Mouse (Mus musculus) liver, embryonic 14.5 days (tissue): ENCODE results near the gene Gm13275. TPM values are rescaled to one million over a fixed set of nuclear protein-coding genes. Genes with fewer than 3 reads are reported as not detected.
"Not testable (repeated sequence)": the region's sequence is repeated elsewhere in the genome, so short reads cannot be mapped to it uniquely, and the experiment has no call there.

ENCODE experiments used
- ATAC-seq: fragments of 200-750 bp; cut with Nextera tagmentation; 2 replicates; pipeline ENCODE4 v1.8.0; 2017; ENCODE audit warnings: moderate number of reproducible peaks, mild to moderate bottlenecking, moderate library complexity; ENCODE audit not compliant: insufficient read depth
- DNase-seq, 3 experiments: peaks; one replicate each; pipeline ENCODE4 v3.0.0-alpha.2; 2012 to 2013; ENCODE audit warnings: low read depth in 3 of 3, low spot score in 3 of 3
- H3K27ac ChIP-seq: fragments of 300-500 bp; sonication (generic); 2 replicates; pipeline ENCODE4 v1.5.1; 2014; ENCODE audit warnings: moderate library complexity, mild to moderate bottlenecking, control low read depth, inconsistent platforms
- H3K27me3 ChIP-seq: fragments of 300-500 bp; sonication (generic); 2 replicates; pipeline ENCODE4 v1.6.1; 2014; ENCODE audit warnings: mild to moderate bottlenecking, low read length, moderate library complexity; ENCODE audit not compliant: control insufficient read depth, insufficient read depth
- H3K36me3 ChIP-seq: fragments of 300-500 bp; sonication (generic); replicated peaks from 2 replicates; pipeline ENCODE4 v1.6.1; 2014; ENCODE audit warnings: low read depth; ENCODE audit not compliant: control insufficient read depth, insufficient read depth
- H3K4me1 ChIP-seq, 2 experiments: fragments of 200-500 bp in 1 of 2; fragments of 300-500 bp in 1 of 2; sonication (generic) in 1 of 2; replicated peaks; 2 replicates each; pipeline ENCODE4 v1.6.1; 2012 to 2014; ENCODE audit warnings: antibody characterized with exemption in 1 of 2, inconsistent platforms in 1 of 2, low read length in 1 of 2; ENCODE audit not compliant: control insufficient read depth in 2 of 2, insufficient read depth in 2 of 2
- H3K4me2 ChIP-seq: fragments of 300-500 bp; sonication (generic); 2 replicates; pipeline ENCODE4 v1.6.1; 2014; ENCODE audit warnings: low read depth, mild to moderate bottlenecking, control low read depth, moderate library complexity
- H3K4me3 ChIP-seq, 2 experiments: fragments of 200-500 bp in 1 of 2; fragments of 300-500 bp in 1 of 2; sonication (generic) in 1 of 2; 2 replicates each; pipeline ENCODE4 v1.5.1; 2012 to 2014; ENCODE audit warnings: low read depth in 2 of 2, low read length in 2 of 2, mild to moderate bottlenecking in 2 of 2, control low read depth in 1 of 2, inconsistent platforms in 1 of 2, moderate library complexity in 1 of 2; ENCODE audit not compliant: insufficient read depth in 1 of 2
- H3K9ac ChIP-seq: fragments of 300-500 bp; sonication (generic); replicated peaks from 2 replicates; pipeline ENCODE4 v1.6.1; 2014; ENCODE audit warnings: mild to moderate bottlenecking, control low read depth, moderate library complexity
- H3K9me3 ChIP-seq: fragments of 300-500 bp; sonication (generic); 2 replicates; pipeline ENCODE4 v1.6.1; 2016; ENCODE audit warnings: low read length, mixed read lengths; ENCODE audit not compliant: control insufficient read depth
- CTCF ChIP-seq: IDR thresholded peaks from 2 replicates; pipeline ENCODE4 v1.5.1; 2016; ENCODE audit warnings: antibody characterized with exemption, low read depth, control low read depth
- EP300 ChIP-seq: IDR thresholded peaks from 2 replicates; pipeline ENCODE4 v1.6.1; 2016; ENCODE audit warnings: antibody characterized with exemption, low read depth
- WGBS: fragments of 180-500 bp; shearing (Covaris S2); extraction: QIAGEN DNeasy Blood & Tissue Kit; methylation state at CpG from one replicate; pipeline ENCODE4 v1.1.7; 2014; ENCODE audit not compliant: insufficient replicate concordance; 5-methylcytosine and 5-hydroxymethylcytosine counted together
- polyA plus RNA-seq, 2 experiments: library from polyadenylated mRNA; depleted of rRNA in 1 of 2; stranded (reverse) in 1 of 2; unstranded in 1 of 2; fragments of >200 nt; fragmentation: Nextera tagmentation in 1 of 2; extraction: Ambion mirVana in 1 of 2; gene quantifications; 2 replicates each; pipeline versions ENCODE4 v1.2.1 to v1.2.3; 2012 to 2014

The Gm13275 gene
- not detected in 2 replicates for polyA plus RNA-seq (2012; rRNA removed)
- polyA plus RNA-seq (2014; fragmentation: Nextera tagmentation; extraction: Ambion mirVana): not detected in 2 replicates

GRCm38 (mm10) chr4:88793936-88794675 is at the start of gene Gm13275:
TSS of gene Gm13275 (plus strand) at chr4:88794487.
- not testable (repeated sequence) for ATAC-seq, H3K9ac ChIP-seq, H3K4me2 ChIP-seq, H3K27ac ChIP-seq, H3K36me3 ChIP-seq, H3K4me3 ChIP-seq, H3K9me3 ChIP-seq, DNase-seq, H3K27me3 ChIP-seq, H3K4me1 ChIP-seq
- TF ChIP-seq CTCF: peak; percentile 43
- 0% methylated on average over 9 of the region's 52 CpGs for WGBS

GRCm38 (mm10) chr4:88749926-88750325 is 44.4 kb upstream of the Gm13275 start:
- no peak for TF ChIP-seq EP300
- TF ChIP-seq CTCF: no peak
- no peaks in the 10 kb centered on the region for H3K9me3 ChIP-seq
- H3K36me3 ChIP-seq: no peaks in the 10 kb centered on the region
- ATAC-seq (no peak), DNase-seq (no peak)
- no peak overlapping the region for H3K9ac ChIP-seq
- no peaks in the 10 kb centered on the region for H3K27me3 ChIP-seq
- no peaks in the 10 kb centered on the region for H3K4me1 ChIP-seq
- WGBS: 52% methylated on average over 6 of the region's 6 CpGs
- no peak overlapping the region for H3K4me3 ChIP-seq
- no peak overlapping the region for H3K4me2 ChIP-seq
- H3K27ac ChIP-seq: no peak overlapping the region

- WGBS: 70% methylated on average over 15 of the region's 15 CpGs
These were observed 39.4 kb upstream of the Gm13275 start, which contains the start of gene Gm13271 for GRCm38 (mm10) chr4:88754818-88755340. TSS of gene Gm13271 (plus strand) at chr4:88754868.

GRCm38 (mm10) chr4:88756581-88757513 is 37.4 kb upstream of the Gm13275 start:
- Histone ChIP-seq H3K9ac (peak overlapping the region; percentile 78), H3K27ac (peak overlapping the region; percentile 77), H3K4me2 (peak overlapping the region; percentile 78), H3K4me3 (peak overlapping the region; percentile 60 to 63)
- ATAC-seq, H3K27me3 ChIP-seq, DNase-seq, H3K4me1 ChIP-seq, H3K36me3 ChIP-seq, H3K9me3 ChIP-seq: not testable (repeated sequence)
- 10% methylated on average over 28 of the region's 31 CpGs for WGBS

More at GRCm38 (mm10) chr4:88754818-88755340, 39.4 kb upstream of the Gm13275 start, which contains the start of gene Gm13271:
- H3K4me2 ChIP-seq, ATAC-seq, H3K4me1 ChIP-seq, H3K9ac ChIP-seq, H3K9me3 ChIP-seq, H3K27me3 ChIP-seq, H3K36me3 ChIP-seq, H3K27ac ChIP-seq, H3K4me3 ChIP-seq, DNase-seq: not testable (repeated sequence)
- TF ChIP-seq CTCF: peak; percentile 19; the same call in 1 of the 2 replicates

- peak overlapping the region; percentile 77 for H3K27ac ChIP-seq
- peak; percentile 84 for TF ChIP-seq CTCF
- 0% methylated on average over 13 of the region's 21 CpGs for WGBS
- H3K4me3 ChIP-seq: peak overlapping the region; percentile 60 to 63
- ATAC-seq (peak; percentile 100), DNase-seq (peak in 1 of 3 experiments; percentile 75)
- H3K9ac ChIP-seq: peak overlapping the region; percentile 78; the same call in 1 of the 2 replicates
- not testable (repeated sequence) for H3K4me1 ChIP-seq, H3K36me3 ChIP-seq, H3K9me3 ChIP-seq, H3K27me3 ChIP-seq
- peak overlapping the region; percentile 78 for H3K4me2 ChIP-seq
These were observed 36.7 kb upstream of the Gm13275 start for GRCm38 (mm10) chr4:88757628-88758031.

GRCm38 (mm10) chr4:88758751-88759150 is 35.5 kb upstream of the Gm13275 start:
- not testable (repeated sequence) for H3K36me3 ChIP-seq, H3K4me2 ChIP-seq, H3K27me3 ChIP-seq, DNase-seq, H3K4me1 ChIP-seq, ATAC-seq, H3K27ac ChIP-seq, H3K9me3 ChIP-seq, H3K4me3 ChIP-seq, H3K9ac ChIP-seq
- WGBS: 75% methylated on average over 9 of the region's 9 CpGs

- Histone ChIP-seq H3K4me2 (peak within 1 kb of the TSS; percentile 42), H3K4me3 (peak within 1 kb of the TSS; percentile 6 to 43; a peak in 3 of 4 replicates)
- WGBS: 10% methylated on average over 7 of the region's 14 CpGs
- H3K9ac ChIP-seq, H3K4me1 ChIP-seq, H3K9me3 ChIP-seq, H3K36me3 ChIP-seq, DNase-seq, H3K27ac ChIP-seq, H3K27me3 ChIP-seq, ATAC-seq: not testable (repeated sequence)
These were observed 34.5 kb upstream of the Gm13275 start, which contains the start of gene Gm13283 for GRCm38 (mm10) chr4:88759610-88760268. TSS of gene Gm13283 (plus strand) at chr4:88760119.
